8 mouse cellular contexts compared by ENCODE assay signal in the genomic region with DNA sequence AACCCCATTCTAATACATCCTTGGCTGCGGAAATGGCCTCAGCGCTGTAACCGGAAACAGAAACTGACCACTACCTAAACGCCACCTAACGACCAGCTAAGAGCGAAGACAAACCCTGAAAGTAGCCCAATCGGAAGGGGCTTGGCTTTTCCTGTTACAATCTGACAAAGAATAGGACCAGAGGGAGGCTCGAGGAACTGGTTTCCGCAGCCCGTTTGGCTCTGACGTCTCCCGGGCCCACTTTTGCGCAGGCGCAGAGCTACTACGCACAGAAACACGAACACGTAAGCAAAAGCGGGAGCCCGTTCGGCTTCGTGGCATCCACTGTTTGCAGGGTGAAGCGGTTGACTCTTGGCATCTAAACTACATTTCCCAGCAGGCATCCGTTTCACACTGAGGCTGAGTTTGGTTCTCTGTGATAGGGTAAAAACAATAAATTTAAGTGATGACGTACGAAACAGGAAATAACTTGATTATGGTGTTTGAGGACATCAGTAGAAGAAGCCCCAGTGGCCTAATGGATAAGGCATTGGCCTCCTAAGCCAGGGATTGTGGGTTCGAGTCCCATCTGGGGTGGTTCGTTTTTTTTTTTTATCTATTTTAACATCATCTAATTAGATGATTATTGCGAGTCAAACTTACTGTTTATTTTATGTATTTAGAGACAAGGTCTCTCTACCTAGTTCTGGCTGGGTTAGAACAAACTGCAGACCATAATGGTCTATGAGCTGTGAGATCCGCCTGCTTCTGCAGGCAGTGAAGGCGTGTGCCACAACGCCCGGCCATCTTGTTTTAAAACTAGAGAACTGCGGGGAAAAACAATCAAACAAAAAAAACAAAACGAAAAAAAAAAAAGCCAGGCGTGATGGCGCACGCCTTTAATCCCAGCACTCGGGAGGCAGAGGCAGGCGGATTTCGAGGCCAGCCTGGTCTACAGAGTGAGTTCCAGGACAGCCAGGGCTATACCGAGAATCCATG. TPM values are rescaled to one million over a fixed set of nuclear protein-coding genes. Genes with fewer than 3 reads are reported as not detected.
A peak's percentile ranks its signal among the peaks of the same experiment; 100 is the strongest.
DNase-seq lines count a peak whose midpoint lies in the region; ATAC-seq and TF ChIP-seq lines count a peak whose summit lies in the region.

A gene (plus strand): TSS at position 75 of the 978 bp plus-strand sequence.

- peak within 1 kb of the TSS; percentile 85 for H3K4me3 ChIP-seq in embryonic facial prominence, embryonic 14.5 days (ENCODE audit: low read depth, low read length)
- peak within 1 kb of the TSS; percentile 79 for H3K4me3 ChIP-seq in heart, adult 2 months
- peak within 1 kb of the TSS; percentile 78 for H3K4me3 ChIP-seq in limb, embryonic 13.5 days
- H3K4me3 ChIP-seq in midbrain, embryonic 16.5 days (ENCODE audit: low read depth, low read length) = peak within 1 kb of the TSS; percentile 63

- peak; percentile 58 for TF ChIP-seq CTCF in heart, adult 2 months (IDR thresholded peaks at IDR 0.05)

- H3K9me3 ChIP-seq in embryonic facial prominence, embryonic 14.5 days (ENCODE audit: control insufficient read depth, low read length) = no peaks in the 10 kb centered on the region
- H3K9me3 ChIP-seq in limb, embryonic 13.5 days = no peaks in the 10 kb centered on the region
- no peaks in the 10 kb centered on the region for H3K9me3 ChIP-seq in midbrain, embryonic 16.5 days (replicated peaks; ENCODE audit: control insufficient read depth, low read length, poor library complexity, severe bottlenecking)

- H3K4me2 ChIP-seq in embryonic facial prominence, embryonic 14.5 days (ENCODE audit: low read depth, low read length) = peak within 1 kb of the TSS; percentile 90
- H3K4me2 ChIP-seq in limb, embryonic 13.5 days (replicated peaks) = peak within 1 kb of the TSS; percentile 73
- peak within 1 kb of the TSS; percentile 74 for H3K4me2 ChIP-seq in midbrain, embryonic 16.5 days (ENCODE audit: low read length)

- H3K4me1 ChIP-seq in embryonic facial prominence, embryonic 14.5 days (ENCODE audit: control insufficient read depth, insufficient read depth, low read length) = 0 out of 2 replicates have a peak, but pooled peaks cover 4% of the 10 kb centered on the region
- H3K4me1 ChIP-seq in heart, adult 2 months (ENCODE audit: control insufficient read depth, insufficient read depth, low read length) = peaks cover 2% of the 10 kb centered on the region; the same call in 1 of the 2 replicates
- peaks cover 10% of the 10 kb centered on the region; the same call in 1 of the 2 replicates for H3K4me1 ChIP-seq in limb, embryonic 13.5 days
- peaks cover 9% of the 10 kb centered on the region for H3K4me1 ChIP-seq in midbrain, embryonic 16.5 days (ENCODE audit: control insufficient read depth, insufficient read depth, low read length)

- peak; percentile 91 for TF ChIP-seq POLR2A in heart, adult 2 months (IDR thresholded peaks at IDR 0.05; ENCODE audit: insufficient read depth, low read depth, low read length)

- DNase-seq in 3T3-L1 (ENCODE audit: low read depth, low spot score) = peak; percentile 100
- peak; percentile 81 to 92 for DNase-seq in adrenal gland, postnatal 4 days (ENCODE audit: low spot score in 2 of 2)
- DNase-seq in embryonic facial prominence, embryonic 14.5 days (ENCODE audit: low spot score) = peak; percentile 100
- DNase-seq in heart, adult 2 months = peak; percentile 94 to 99
- peak; percentile 98 to 99 for DNase-seq in kidney, adult 8-10 months
- DNase-seq in spleen, postnatal 10 days (ENCODE audit: low spot score in 2 of 2) = peak; percentile 93 to 97

- H3K36me3 ChIP-seq in embryonic facial prominence, embryonic 14.5 days (ENCODE audit: control insufficient read depth, insufficient read depth, low read length) = no peaks in the 10 kb centered on the region
- H3K36me3 ChIP-seq in heart, adult 2 months (ENCODE audit: control insufficient read depth, insufficient read depth, low read length) = no peaks in the 10 kb centered on the region
- H3K36me3 ChIP-seq in limb, embryonic 13.5 days = no peaks in the 10 kb centered on the region
- H3K36me3 ChIP-seq in midbrain, embryonic 16.5 days (ENCODE audit: control insufficient read depth, insufficient read depth, low read length) = no peaks in the 10 kb centered on the region

- peak within 1 kb of the TSS; percentile 98 for H3K27ac ChIP-seq in embryonic facial prominence, embryonic 14.5 days (replicated peaks; ENCODE audit: low read depth, low read length)
- H3K27ac ChIP-seq in heart, adult 2 months = peak within 1 kb of the TSS; percentile 99
- peak within 1 kb of the TSS; percentile 96 for H3K27ac ChIP-seq in limb, embryonic 13.5 days
- H3K27ac ChIP-seq in midbrain, embryonic 16.5 days (ENCODE audit: low read length) = peak within 1 kb of the TSS; percentile 96

- TF ChIP-seq EP300 in heart, adult 2 months (IDR thresholded peaks at IDR 0.05; ENCODE audit: insufficient read depth, low read depth, low read length) = peak; percentile 73; the same call in 1 of the 2 replicates

- intact Hi-C loops in heart, adult 2 months (cut with DNase I) = loop anchor here (1.0 to 10.0 kb wide), 4 partner anchors 17 to 341 kb away; a partner anchor contains a TSS

- peak; percentile 94 for ATAC-seq in embryonic facial prominence, embryonic 14.5 days (ENCODE audit: low read depth)
- peak; percentile 95 for ATAC-seq in limb, embryonic 13.5 days (ENCODE audit: low FRiP score, low read depth)
- ATAC-seq in midbrain, embryonic 16.5 days = peak; percentile 94

- H3K79me2 ChIP-seq in heart, adult 2 months (replicated peaks; ENCODE audit: control insufficient read depth, insufficient read depth, low read length) = no peaks in the 10 kb centered on the region

- no peaks in the 10 kb centered on the region for H3K27me3 ChIP-seq in embryonic facial prominence, embryonic 14.5 days (replicated peaks; ENCODE audit: control insufficient read depth, insufficient read depth, low read length)
- H3K27me3 ChIP-seq in heart, adult 2 months (ENCODE audit: control insufficient read depth, insufficient read depth, low read length) = no peaks in the 10 kb centered on the region
- H3K27me3 ChIP-seq in limb, embryonic 13.5 days = no peaks in the 10 kb centered on the region
- no peaks in the 10 kb centered on the region for H3K27me3 ChIP-seq in midbrain, embryonic 16.5 days (ENCODE audit: control insufficient read depth, insufficient read depth, low read depth, low read length)

- peak within 1 kb of the TSS; percentile 85 for H3K9ac ChIP-seq in embryonic facial prominence, embryonic 14.5 days (ENCODE audit: low read depth, low read length)
- peak within 1 kb of the TSS; percentile 81 for H3K9ac ChIP-seq in heart, adult 2 months (ENCODE audit: low read depth, low read length)
- peak within 1 kb of the TSS; percentile 88 for H3K9ac ChIP-seq in limb, embryonic 13.5 days
- peak within 1 kb of the TSS; percentile 94 for H3K9ac ChIP-seq in midbrain, embryonic 16.5 days (ENCODE audit: low read depth, low read length)

- WGBS in embryonic facial prominence, embryonic 14.5 days = 6% methylated on average over 41 of the region's 41 CpGs
- WGBS in heart, adult 2 months = 4% methylated on average over 41 of the region's 41 CpGs
- 5% methylated on average over 41 of the region's 41 CpGs for WGBS in limb, embryonic 13.5 days
- 7% methylated on average over 41 of the region's 41 CpGs for whole genome bisulfite sequencing in midbrain, embryonic 16.5 days

RNA-seq across cellular contexts. Expression of the gene that starts here (rescaled TPM):
- total RNA-seq in adrenal gland, postnatal 4 days (2021) = 100 to 1,000 TPM in 1 of 2 experiments, 10 to 100 TPM in 1; 99.5 to 103 TPM
- polyA plus RNA-seq in embryonic facial prominence, embryonic 14.5 days (2014; fragmentation: Nextera tagmentation; extraction: Ambion mirVana) = 92.8 and 93.8 TPM in 2 replicates
- total RNA-seq in heart, adult 2 months (2021) = 100 to 1,000 TPM; 221 to 266 TPM
- polyA plus RNA-seq in heart, adult 2 months (2012; rRNA removed) = 415 and 493 TPM in 2 replicates
- polyA plus RNA-seq in limb, embryonic 13.5 days (2015; fragmentation: Nextera tagmentation; extraction: Ambion mirVana) = 96.9 and 98.5 TPM in 2 replicates
- 201 and 204 TPM in 2 replicates for polyA plus RNA-seq in midbrain, embryonic 16.5 days (2015; fragmentation: Nextera tagmentation; extraction: Ambion mirVana)

Comparison
In these comparisons a context has a peak if more than half of its experiments do, and no peak if none do; other contexts are left out.
1. Peak in every context shown above with its lines: DNase-seq, ATAC-seq, H3K4me3 ChIP-seq and H3K27ac ChIP-seq.